Mouse (Mus musculus): ENCODE measurements around the gene Nos1ap.

The Nos1ap gene

DNA sequence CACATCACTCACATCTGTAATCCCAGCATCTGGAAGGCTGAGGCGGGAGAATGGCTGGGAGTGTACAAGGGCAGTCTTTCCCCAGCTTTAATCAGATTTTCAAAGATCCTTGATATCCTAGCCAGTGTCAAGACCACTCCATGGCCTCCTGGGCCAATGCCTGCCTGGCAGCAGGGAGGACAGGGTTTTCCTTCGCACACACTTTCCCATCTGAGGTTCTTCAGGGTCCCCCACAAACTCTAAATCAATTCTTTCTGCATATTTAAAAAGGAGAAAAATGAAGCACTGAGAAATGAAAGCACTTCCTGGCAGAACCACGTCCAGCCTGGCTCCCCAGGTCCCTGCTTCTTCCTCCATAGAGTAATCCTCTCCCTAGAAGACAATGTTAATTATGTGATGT is 225.9 kb downstream of the Nos1ap start:
- no peak for DNase-seq (ENCODE audit: low spot score in 2 of 2)

GRCm38 (mm10) chr1:170360183-170360915 is 229.3 kb downstream of the Nos1ap start:
- no peak for DNase-seq (ENCODE audit: low spot score in 2 of 2)

DNA sequence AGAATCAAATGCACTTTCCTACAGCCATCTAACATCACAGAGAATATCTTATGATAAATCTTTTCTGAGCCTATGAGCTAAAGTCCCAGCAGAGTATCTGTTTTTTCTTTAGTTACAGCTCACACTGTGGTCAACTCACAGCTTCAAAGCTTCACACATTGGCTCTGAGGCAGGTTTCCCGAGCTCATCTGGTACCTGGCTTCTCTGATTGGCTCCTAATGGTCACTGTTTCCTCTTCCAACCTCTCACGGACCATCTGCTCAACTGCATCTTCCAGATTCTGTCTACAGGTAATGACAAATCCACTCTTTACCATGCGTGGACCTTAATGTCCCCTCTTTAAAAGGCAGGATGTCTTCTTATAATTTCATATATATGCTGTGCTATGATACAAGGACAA is 236.3 kb downstream of the Nos1ap start:
- DNase-seq (ENCODE audit: low spot score in 2 of 2): no peak

DNA sequence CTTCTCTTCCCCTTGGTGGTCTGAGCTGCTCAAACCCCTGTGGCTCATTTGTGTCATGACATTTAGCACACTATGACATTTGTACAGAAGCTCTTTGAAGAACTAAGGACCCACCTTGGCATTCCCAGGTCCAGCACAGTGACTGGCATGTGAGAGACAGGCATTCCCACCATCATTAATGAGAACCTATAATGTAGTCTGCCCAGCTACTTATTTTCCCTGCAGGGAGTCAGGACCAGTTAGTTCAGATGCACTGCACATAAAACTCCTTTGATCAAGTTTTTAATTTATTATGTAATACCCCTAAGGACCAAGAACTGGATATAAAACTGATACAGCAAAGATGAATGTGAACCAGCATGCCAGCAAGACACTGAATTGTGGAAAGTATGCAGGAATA is 238.6 kb downstream of the Nos1ap start:
- no peak for DNase-seq (ENCODE audit: low spot score in 2 of 2)

- DNase-seq (ENCODE audit: low spot score in 2 of 2): no peak
These were observed 243.4 kb downstream of the Nos1ap start for GRCm38 (mm10) chr1:170346266-170346665.

DNA sequence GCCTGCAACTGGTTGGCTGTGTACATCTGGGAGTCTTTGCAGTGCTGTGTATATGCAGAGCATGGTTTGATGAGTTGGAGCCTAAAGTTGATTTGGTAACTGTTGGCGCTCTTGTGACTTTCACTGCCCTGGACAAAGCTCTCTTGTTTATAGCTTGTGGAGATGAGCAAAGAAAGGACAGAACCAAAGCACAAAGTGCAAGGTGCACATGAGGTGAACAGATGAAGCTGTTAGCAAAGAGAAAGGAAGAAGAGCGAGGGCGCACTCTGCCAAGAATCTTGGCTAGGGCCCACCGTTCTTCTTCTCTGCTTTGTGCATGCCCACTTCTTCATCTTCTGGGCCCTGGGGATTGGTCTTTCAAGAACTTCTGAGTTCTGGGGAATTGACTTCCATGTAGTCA is 245.8 kb downstream of the Nos1ap start:
- DNase-seq (ENCODE audit: low spot score in 2 of 2): no peak

DNA sequence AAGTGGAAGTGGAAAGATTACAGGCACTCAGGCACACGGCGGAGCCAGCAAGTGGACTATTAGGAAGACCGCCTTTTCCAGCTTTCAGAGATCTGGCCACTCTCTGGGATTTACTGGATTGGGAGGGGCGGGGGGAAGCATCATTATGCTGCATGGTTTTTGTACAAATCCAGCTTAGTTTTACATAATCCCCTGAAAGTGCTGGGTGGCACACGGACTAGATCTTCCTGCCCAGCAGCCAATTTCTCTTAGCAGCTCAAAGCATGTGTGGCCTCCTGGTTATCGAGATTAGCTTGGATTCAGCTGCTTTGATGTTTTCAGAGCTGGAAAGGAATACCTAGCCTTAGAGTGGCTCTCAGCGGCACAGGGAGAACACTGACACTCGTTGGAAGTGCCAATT is 246.6 kb downstream of the Nos1ap start:
- DNase-seq (ENCODE audit: low spot score in 2 of 2): no peak

GRCm38 (mm10) chr1:170339943-170340342 is 249.7 kb downstream of the Nos1ap start:
- DNase-seq (ENCODE audit: low spot score in 2 of 2): no peak

DNA sequence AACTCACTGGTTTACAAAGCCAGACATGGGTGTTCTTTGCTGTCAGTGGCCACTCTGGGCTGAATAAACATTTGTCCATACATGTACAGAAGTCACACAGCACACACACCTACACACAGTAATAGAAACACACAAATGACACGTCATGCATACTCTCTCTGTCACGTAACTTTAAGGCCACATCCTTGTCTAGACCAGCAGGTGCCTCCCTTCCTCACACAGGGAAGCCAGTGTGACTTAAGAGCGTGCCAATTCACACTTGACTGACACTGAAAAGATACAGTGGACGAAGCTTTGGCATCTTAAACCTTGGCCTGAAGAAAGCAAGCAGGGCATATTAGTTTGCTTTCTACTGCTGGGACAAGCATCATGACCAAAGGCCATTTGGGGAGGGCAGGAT is 256.9 kb downstream of the Nos1ap start:
- no peak for DNase-seq (ENCODE audit: low spot score in 2 of 2)

- no peak for DNase-seq (ENCODE audit: low spot score in 2 of 2)
These were observed 257.7 kb downstream of the Nos1ap start for GRCm38 (mm10) chr1:170331926-170332325.

DNA sequence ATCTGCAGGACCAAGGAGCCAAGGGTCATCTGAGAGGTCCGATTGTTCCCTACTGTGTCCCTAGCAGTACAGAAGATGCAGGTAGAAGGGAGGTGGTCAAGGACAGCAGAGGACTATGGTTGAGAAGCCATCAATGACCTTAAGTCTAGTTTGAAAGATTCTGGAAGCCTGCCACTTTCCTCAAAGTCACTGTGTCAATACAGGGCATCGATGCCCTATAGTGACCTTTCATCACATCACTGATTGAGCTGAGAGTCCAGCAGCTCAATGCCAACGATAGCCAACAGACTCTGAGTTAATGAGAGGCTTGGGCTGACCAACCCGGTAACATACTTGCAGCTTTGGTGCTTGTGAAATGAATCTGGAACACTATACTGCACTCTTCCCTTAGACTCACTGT is 264.4 kb downstream of the Nos1ap start:
- no peak for DNase-seq (ENCODE audit: low spot score in 2 of 2)

GRCm38 (mm10) chr1:170324312-170324711 is 265.3 kb downstream of the Nos1ap start:
- DNase-seq (ENCODE audit: low spot score in 2 of 2): no peak

DNA sequence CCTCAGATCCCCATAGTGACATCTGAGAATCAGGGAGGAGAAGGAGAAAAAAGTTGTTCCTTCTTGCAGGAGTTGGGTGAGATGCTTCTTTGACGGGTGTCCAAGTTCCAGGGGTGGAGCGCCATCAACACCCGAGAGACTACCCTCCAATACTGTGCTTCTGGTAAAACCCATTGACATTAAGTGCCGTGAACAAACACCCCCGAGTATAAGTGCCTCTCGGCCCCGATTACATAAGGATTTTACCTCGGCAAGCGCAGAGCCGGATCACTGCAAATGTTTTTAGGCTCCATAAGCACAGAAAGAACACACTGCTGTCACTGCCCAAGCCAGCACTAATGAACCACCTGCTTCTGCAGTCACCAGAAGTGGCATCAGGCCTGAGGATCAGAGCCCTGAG is 266.7 kb downstream of the Nos1ap start:
- DNase-seq (ENCODE audit: low spot score in 2 of 2): no peak

GRCm38 (mm10) chr1:170322046-170322445 is 267.6 kb downstream of the Nos1ap start:
- DNase-seq (ENCODE audit: low spot score in 2 of 2): no peak

GRCm38 (mm10) chr1:170311431-170311830 is 278.2 kb downstream of the Nos1ap start:
- no peak for DNase-seq (ENCODE audit: low spot score in 2 of 2)

DNA sequence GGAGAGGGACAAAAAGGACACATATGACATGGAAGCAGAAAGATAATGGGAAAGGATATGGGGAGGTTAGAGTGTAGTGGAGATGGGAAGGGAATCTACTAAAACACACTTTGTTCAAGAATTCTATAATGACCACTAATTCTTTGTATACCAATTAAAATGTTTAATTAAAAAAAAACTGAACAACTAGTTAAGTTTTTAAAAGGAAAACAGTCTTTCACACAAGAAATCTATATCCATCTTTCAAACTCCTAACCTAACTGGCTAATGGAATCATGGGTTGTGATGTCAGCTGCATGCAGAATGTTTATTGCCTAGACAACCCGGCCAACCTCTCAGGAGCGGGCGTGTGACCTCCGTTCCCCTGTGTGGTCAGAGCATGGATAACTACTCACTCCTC is 281.2 kb downstream of the Nos1ap start, which contains the start of gene Spata46:
Gene Spata46, plus strand, starts transcription at position 301 of the 400 bp plus-strand sequence.
- DNase-seq (ENCODE audit: low spot score in 2 of 2): no peak

- DNase-seq (ENCODE audit: low spot score in 2 of 2): no peak
These were observed 283.4 kb downstream of the Nos1ap start, which contains the start of gene Gm7694 for GRCm38 (mm10) chr1:170306232-170306631. TSS of gene Gm7694 (minus strand) at chr1:170306332.

DNA sequence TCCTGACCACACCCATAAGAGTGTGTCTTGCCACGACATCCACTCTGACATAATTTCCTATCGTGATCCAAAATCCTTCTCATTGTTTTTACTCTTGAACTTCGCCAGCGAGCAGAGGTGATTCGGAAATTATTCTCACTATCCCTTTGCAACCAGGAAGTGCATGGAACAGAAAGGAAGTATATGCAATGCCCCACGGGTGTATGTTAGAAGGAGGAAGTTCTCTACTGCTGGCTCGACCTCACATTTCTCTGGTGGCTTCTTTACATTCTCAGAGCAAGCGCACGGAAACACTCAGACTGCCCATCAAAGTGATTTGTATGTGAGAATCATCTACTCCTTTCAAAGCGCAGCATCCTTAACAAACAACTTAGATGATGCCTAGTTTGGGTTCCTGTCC is 284.7 kb downstream of the Nos1ap start:
- no peak for DNase-seq (ENCODE audit: low spot score in 2 of 2)

- no peak for DNase-seq (ENCODE audit: low spot score in 2 of 2)
These were observed 286.6 kb downstream of the Nos1ap start for GRCm38 (mm10) chr1:170303103-170303502.

DNA sequence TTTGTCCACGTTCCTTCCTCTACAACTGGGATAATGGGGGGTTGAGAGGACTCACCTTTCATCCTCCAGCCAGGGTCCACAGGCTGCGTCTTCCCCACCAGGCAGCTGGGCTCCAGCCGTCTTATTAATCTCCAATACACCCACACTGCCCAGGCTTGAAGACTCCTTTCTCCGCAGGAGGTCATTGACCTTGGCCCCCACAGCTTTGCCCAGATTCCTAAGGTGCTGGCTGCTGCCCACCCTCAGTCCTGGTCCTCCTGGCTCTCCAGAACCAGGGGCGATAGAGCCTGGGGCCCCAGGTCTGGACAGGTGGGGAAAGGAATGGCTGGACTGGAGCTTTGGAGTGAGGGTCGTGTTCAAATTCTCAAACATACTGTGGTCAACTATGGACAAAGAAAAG is 287.2 kb downstream of the Nos1ap start:
- DNase-seq (ENCODE audit: low spot score in 2 of 2): no peak

GRCm38 (mm10) chr1:170301686-170302085 is 288.0 kb downstream of the Nos1ap start:
- no peak for DNase-seq (ENCODE audit: low spot score in 2 of 2)

- no peak for DNase-seq (ENCODE audit: low spot score in 2 of 2)
These were observed 290.2 kb downstream of the Nos1ap start for GRCm38 (mm10) chr1:170299496-170299895.

DNA sequence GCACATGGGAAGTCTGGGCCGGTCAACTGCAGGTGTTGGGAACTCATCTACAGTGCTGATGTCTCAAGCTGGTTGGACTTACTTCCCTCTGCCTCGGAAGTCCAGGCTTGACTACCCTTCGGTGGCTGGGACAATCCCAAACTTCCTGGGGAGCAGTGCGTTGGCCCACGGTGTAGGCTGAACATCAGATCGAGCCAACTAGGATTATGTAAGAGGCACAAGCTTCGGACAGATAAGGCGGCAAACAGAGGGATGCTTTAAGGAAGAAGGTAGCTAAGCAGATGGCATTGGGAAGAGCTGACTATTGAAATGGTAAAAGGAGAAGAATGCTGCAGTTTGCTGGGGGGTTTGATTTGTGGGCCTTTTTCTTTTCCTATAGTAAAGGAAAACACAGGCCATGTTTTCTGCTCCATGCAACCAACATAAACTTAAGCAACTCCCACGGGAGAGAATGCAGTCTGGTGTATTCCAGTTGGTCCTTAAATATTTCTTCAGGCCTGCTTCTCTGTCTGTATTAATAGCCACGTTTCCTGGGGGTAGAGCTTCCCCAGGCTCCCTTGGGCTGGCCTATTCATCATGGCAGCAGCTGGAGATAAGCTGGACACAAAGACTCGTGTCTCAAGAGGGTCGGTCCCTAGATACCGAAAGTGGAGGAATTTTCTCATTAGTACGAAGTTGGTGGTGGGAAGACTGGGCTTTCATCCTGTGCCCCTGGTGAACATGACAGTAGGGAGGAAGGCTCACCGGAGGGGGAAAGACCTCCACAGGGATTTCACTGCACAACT is 294.7 kb downstream of the Nos1ap start:
- DNase-seq (ENCODE audit: low spot score in 2 of 2): no peak

All from right cerebral cortex, postnatal 36 days (tissue).